Comparison of ENCODE assay signal across 20 mouse cellular contexts in the genomic region with DNA sequence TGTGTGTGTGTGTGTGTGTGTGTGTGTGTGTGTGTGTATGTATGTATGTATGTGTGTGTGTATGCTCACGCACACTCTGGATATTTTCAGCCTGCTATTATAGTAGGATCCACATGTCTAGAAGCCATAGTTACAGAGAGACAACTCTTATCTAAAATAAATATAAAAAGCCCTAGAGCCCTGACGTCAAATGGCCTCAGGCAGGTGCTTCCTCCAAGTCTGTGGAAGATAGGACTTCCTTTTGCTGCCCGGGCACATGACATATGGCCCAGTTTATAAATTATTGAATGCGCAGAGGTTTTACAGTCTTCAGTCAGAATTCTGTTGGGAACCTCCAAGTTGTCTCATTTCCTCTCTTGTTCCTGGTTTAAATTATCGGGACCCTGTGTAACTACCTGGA. TPM values are rescaled to one million over a fixed set of nuclear protein-coding genes. Genes with fewer than 3 reads are reported as not detected.
DNase-seq lines count a peak whose midpoint lies in the region; ATAC-seq and TF ChIP-seq lines count a peak whose summit lies in the region.
"Had no signal": no experiment of that assay in that cellular context is flagged by ENCODE, and none has a peak within 500 bp of the region (broad histone marks: within the 10 kb centered on the region; RNA-seq: fewer than 3 reads in every experiment).

No protein-coding gene starts in this region.

- H3K36me3 ChIP-seq in midbrain, embryonic 13.5 days: no peaks in the 10 kb centered on the region
- no peaks in the 10 kb centered on the region for H3K36me3 ChIP-seq in midbrain, embryonic 10.5 days
- H3K36me3 ChIP-seq: embryonic facial prominence, embryonic 15.5 days; midbrain, embryonic 15.5 days had no signal

- peaks cover 6% of the 10 kb centered on the region for H3K4me1 ChIP-seq in midbrain, embryonic 13.5 days (replicated peaks)
- peaks cover 22% of the 10 kb centered on the region for H3K4me1 ChIP-seq in midbrain, embryonic 10.5 days

- no peak overlapping the region for H3K4me2 ChIP-seq in midbrain, embryonic 13.5 days (replicated peaks)
- H3K4me2 ChIP-seq: embryonic facial prominence, embryonic 15.5 days; heart, embryonic 11.5 days; liver, embryonic 11.5 days; lung, embryonic 14.5 days; midbrain, embryonic 15.5 days had no signal

- TF ChIP-seq CTCF in gastrocnemius, adult 2 months (IDR thresholded peaks at IDR 0.05): no peak

- H3K9ac ChIP-seq in midbrain, embryonic 13.5 days (replicated peaks): no peak overlapping the region
- H3K9ac ChIP-seq: embryonic facial prominence, embryonic 15.5 days; lung, embryonic 14.5 days; midbrain, embryonic 15.5 days had no signal

- no peaks in the 10 kb centered on the region for H3K9me3 ChIP-seq in midbrain, embryonic 13.5 days
- H3K9me3 ChIP-seq in midbrain, embryonic 10.5 days (replicated peaks): no peaks in the 10 kb centered on the region
- H3K9me3 ChIP-seq: embryonic facial prominence, embryonic 15.5 days; midbrain, embryonic 15.5 days had no signal

- no peak overlapping the region for H3K27ac ChIP-seq in midbrain, embryonic 13.5 days
- no peak overlapping the region for H3K27ac ChIP-seq in midbrain, embryonic 10.5 days (replicated peaks)
- no peak overlapping the region for H3K27ac ChIP-seq in gastrocnemius, adult 2 months
- H3K27ac ChIP-seq: embryonic facial prominence, embryonic 15.5 days; midbrain, embryonic 15.5 days had no signal

- 0 out of 2 replicates have a peak, but pooled peaks have one; percentile 12 for ATAC-seq in midbrain, embryonic 13.5 days
- ATAC-seq in granulocyte monocyte progenitor cell, adult 5-6 weeks (replicated peaks; ENCODE audit: poor library complexity, severe bottlenecking): peak; percentile 30

- peak; percentile 91 for DNase-seq in heart, adult 11 months
- DNase-seq in heart, postnatal 36 days: no peak
- DNase-seq in midbrain, embryonic 10.5 days (ENCODE audit: low spot score): no peak
- DNase-seq in naive thymus-derived CD4-positive, alpha-beta T cell, adult 2 months (ENCODE audit: low read depth): peak; percentile 60
- DNase-seq in lung, adult 18-20 months: no peak
- DNase-seq in gastrocnemius, adult 2 months: no peak

- H3K4me3 ChIP-seq in midbrain, embryonic 13.5 days (replicated peaks): no peak overlapping the region
- no peak overlapping the region for H3K4me3 ChIP-seq in midbrain, embryonic 10.5 days
- H3K4me3 ChIP-seq in gastrocnemius, adult 2 months: no peak overlapping the region
- H3K4me3 ChIP-seq: embryonic facial prominence, embryonic 15.5 days; midbrain, embryonic 15.5 days had no signal

- intact Hi-C loops in heart, postnatal 36 days (cut with DNase I): loop anchor here (1.0 to 5.0 kb wide), 4 partner anchors 38 to 127 kb away; no protein-coding TSS in a partner anchor
- intact Hi-C loops in gastrocnemius, adult 2 months (cut with DNase I): loop anchor here (5.0 kb wide), 1 partner anchor 113 kb away; no protein-coding TSS in a partner anchor

- 77% methylated on average over 5 of the region's 5 CpGs for WGBS in midbrain, embryonic 13.5 days
- 84% methylated on average over 5 of the region's 5 CpGs for WGBS in midbrain, embryonic 10.5 days

- H3K27me3 ChIP-seq in midbrain, embryonic 13.5 days: no peaks in the 10 kb centered on the region
- H3K27me3 ChIP-seq in midbrain, embryonic 10.5 days (ENCODE audit: low read depth, poor library complexity, severe bottlenecking): peaks cover 6% of the 10 kb centered on the region; the same call in 1 of the 2 replicates
- H3K27me3 ChIP-seq: embryonic facial prominence, embryonic 15.5 days; midbrain, embryonic 15.5 days had no signal

RNA-seq across cellular contexts. Expression of gene Art2b, which starts 44.7 kb away (rescaled TPM):
- total RNA-seq in heart, postnatal 36 days (2021): not detected
- not detected in 2 replicates for polyA plus RNA-seq in midbrain, embryonic 13.5 days (2015; fragmentation: Nextera tagmentation; extraction: Ambion mirVana)
- polyA plus RNA-seq in midbrain, embryonic 10.5 days (2016; fragmentation: Nextera tagmentation; extraction: Ambion mirVana): not detected in 2 replicates
- total RNA-seq in granulocyte monocyte progenitor cell, adult 5-6 weeks (2014; fragmentation: Nextera tagmentation): not detected in 2 replicates
- not detected in 2 replicates for total RNA-seq in granulocyte monocyte progenitor cell, adult 5-6 weeks (2017)
- total RNA-seq in gastrocnemius, adult 2 months (2021): not detected
- total RNA-seq: gastrocnemius, postnatal 36 days; heart, postnatal 14 days; layer of hippocampus, postnatal 36 days; left cerebral cortex, postnatal 4 days had no signal
- polyA plus RNA-seq: embryonic facial prominence, embryonic 15.5 days; forebrain, embryonic 11.5 days; frontal cortex, adult 2 months; heart, embryonic 11.5 days; liver, embryonic 11.5 days; lung, embryonic 14.5 days; midbrain, embryonic 15.5 days; neural tube, embryonic 11.5 days had no signal

Comparison
In these comparisons a context has a peak if more than half of its experiments do, and no peak if none do; other contexts are left out.
1. DNase-seq: peak in heart, adult 11 months (single experiment) and naive thymus-derived CD4-positive, alpha-beta T cell, adult 2 months (single experiment); none in heart, postnatal 36 days (0 of 2), midbrain, embryonic 10.5 days (single experiment), lung, adult 18-20 months (0 of 2) and gastrocnemius, adult 2 months (single experiment).